Mouse (Mus musculus) forebrain, embryonic 14.5 days (tissue): ENCODE measurements at regions not wholly inside any gene's neighbourhood (a gene's known extent, or its start where the extent isn't known, plus 50 kb on each side); places are given as distances from the start of the nearest gene placed in this dataset.

ENCODE experiments used
- ATAC-seq: fragments of 200-750 bp; cut with Nextera tagmentation; 2 replicates; pipeline ENCODE4 v1.8.0; 2017; ENCODE audit warnings: mild to moderate bottlenecking, moderate library complexity
- DNase-seq: peaks from one replicate; pipeline ENCODE4 v3.0.0-alpha.2; 2015; ENCODE audit warnings: low spot score
- H3K27ac ChIP-seq: fragments of 300-500 bp; sonication (generic); 2 replicates; pipeline ENCODE4 v1.5.1; 2014; ENCODE audit warnings: low read depth, mild to moderate bottlenecking, control low read depth, low read length, moderate library complexity
- H3K27me3 ChIP-seq: fragments of 300-500 bp; sonication (generic); replicated peaks from 2 replicates; pipeline ENCODE4 v1.6.1; 2014; ENCODE audit warnings: low read length, control low read depth, mixed read lengths; ENCODE audit not compliant: control insufficient read depth, insufficient read depth
- H3K36me3 ChIP-seq: fragments of 300-500 bp; sonication (generic); 2 replicates; pipeline ENCODE4 v1.6.1; 2014; ENCODE audit warnings: low read length, control low read depth; ENCODE audit not compliant: control insufficient read depth, insufficient read depth
- H3K4me1 ChIP-seq: fragments of 300-500 bp; sonication (generic); 2 replicates; pipeline ENCODE4 v1.6.1; 2014; ENCODE audit warnings: antibody characterized with exemption, low read length, control low read depth; ENCODE audit not compliant: control insufficient read depth, insufficient read depth
- H3K4me2 ChIP-seq: fragments of 300-500 bp; sonication (generic); 2 replicates; pipeline ENCODE4 v1.6.1; 2014; ENCODE audit warnings: mild to moderate bottlenecking, control low read depth, low read length
- H3K4me3 ChIP-seq: fragments of 300-500 bp; sonication (generic); 2 replicates; pipeline ENCODE4 v1.5.1; 2014; ENCODE audit warnings: low read depth, low read length, control low read depth
- H3K9ac ChIP-seq: fragments of 300-500 bp; sonication (generic); 2 replicates; pipeline ENCODE4 v1.6.1; 2014; ENCODE audit warnings: mild to moderate bottlenecking, low read length, control low read depth, moderate library complexity
- H3K9me3 ChIP-seq: fragments of 300-500 bp; sonication (generic); replicated peaks from 2 replicates; pipeline ENCODE4 v1.6.1; 2016; ENCODE audit warnings: low read length, control low read depth, mixed read lengths; ENCODE audit not compliant: control insufficient read depth
- WGBS: fragments of 180-500 bp; shearing (Covaris S2); extraction: QIAGEN DNeasy Blood & Tissue Kit; methylation state at CpG from one replicate; pipeline ENCODE4 v1.1.7; 2014; 5-methylcytosine and 5-hydroxymethylcytosine counted together

- DNase-seq (peak; percentile 12), ATAC-seq (no peak)
- Histone ChIP-seq H3K4me3 (no peak overlapping the region), H3K4me1 (no peaks in the 10 kb centered on the region), H3K9ac (no peak overlapping the region), H3K4me2 (no peak overlapping the region), H3K36me3 (no peaks in the 10 kb centered on the region), H3K27me3 (no peaks in the 10 kb centered on the region), H3K9me3 (no peaks in the 10 kb centered on the region), H3K27ac (no peak overlapping the region)
- WGBS: 43% methylated on average over 1 of the region's 1 CpGs
Observed at GRCm38 (mm10) chr1:82010995-82011394, 221.9 kb upstream of the Gm9747 start.

DNA sequence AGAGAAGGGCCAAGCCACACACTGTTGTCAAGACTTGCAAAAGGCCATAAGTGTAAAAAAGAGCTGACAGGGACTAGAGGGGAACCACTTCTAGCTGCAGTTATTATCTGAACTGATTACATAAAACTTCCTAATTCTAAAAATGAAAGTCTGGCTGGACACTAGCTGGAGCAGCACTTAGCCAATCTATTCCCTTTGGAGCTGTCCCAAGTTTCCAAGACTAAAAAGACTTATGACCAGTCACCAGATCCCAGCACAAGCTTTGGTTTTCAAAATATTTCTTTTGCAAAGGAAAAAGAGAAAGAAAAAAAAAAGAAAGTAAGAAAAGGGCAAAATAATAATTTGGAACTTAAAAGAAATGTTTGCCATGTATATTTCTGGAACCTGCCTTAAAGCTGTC is 217.6 kb upstream of the Gm9747 start:
- H3K36me3 ChIP-seq: no peaks in the 10 kb centered on the region
- H3K4me2 ChIP-seq: no peak overlapping the region
- no peaks in the 10 kb centered on the region for H3K27me3 ChIP-seq
- no peaks in the 10 kb centered on the region for H3K4me1 ChIP-seq
- H3K4me3 ChIP-seq: no peak overlapping the region
- no peak overlapping the region for H3K27ac ChIP-seq
- H3K9me3 ChIP-seq: no peaks in the 10 kb centered on the region
- DNase-seq (no peak), ATAC-seq (no peak)
- H3K9ac ChIP-seq: no peak overlapping the region

DNA sequence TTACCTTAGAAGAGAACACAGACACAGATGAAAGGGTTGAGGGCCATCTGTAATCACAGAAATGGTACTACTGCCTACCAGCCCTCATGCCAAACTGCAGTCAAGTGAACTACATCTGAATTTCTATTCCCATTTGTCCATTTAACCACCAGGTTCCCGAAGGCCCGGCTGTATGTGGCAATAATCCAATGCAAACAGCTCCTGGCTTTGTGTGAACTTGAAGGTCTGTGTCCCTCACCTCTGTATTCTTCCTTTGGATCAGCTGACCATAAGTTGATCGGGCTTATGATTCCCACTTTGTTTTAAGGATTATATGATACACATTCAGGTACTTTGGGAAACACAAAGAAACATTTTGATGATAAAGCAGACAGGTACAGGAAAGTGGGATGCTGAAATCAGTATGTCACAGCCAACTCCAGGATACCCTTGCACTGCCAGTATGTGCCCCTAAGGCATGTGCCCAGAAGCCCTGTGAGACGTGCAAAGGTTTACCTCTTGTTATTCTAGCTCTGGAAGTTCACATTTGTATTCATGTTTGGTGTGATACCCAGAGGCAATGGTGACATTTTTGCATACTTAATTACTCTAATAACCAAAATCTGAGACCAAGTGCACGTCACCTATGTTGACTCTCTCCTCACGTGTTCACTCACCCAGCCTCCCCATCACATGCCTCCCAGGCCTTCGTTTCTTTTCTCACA is 214.1 kb upstream of the Gm9747 start:
- Histone ChIP-seq H3K36me3 (no peaks in the 10 kb centered on the region), H3K4me2 (no peak overlapping the region), H3K4me3 (no peak overlapping the region), H3K4me1 (no peaks in the 10 kb centered on the region), H3K27ac (no peak overlapping the region), H3K9me3 (no peaks in the 10 kb centered on the region), H3K9ac (no peak overlapping the region), H3K27me3 (no peaks in the 10 kb centered on the region)
- DNase-seq (peak; percentile 12), ATAC-seq (0 out of 2 replicates have a peak, but pooled peaks have one; percentile 42)
- WGBS: 67% methylated on average over 7 of the region's 7 CpGs

GRCm38 (mm10) chr1:82027761-82028160 is 205.2 kb upstream of the Gm9747 start:
- no peak for ATAC-seq

DNA sequence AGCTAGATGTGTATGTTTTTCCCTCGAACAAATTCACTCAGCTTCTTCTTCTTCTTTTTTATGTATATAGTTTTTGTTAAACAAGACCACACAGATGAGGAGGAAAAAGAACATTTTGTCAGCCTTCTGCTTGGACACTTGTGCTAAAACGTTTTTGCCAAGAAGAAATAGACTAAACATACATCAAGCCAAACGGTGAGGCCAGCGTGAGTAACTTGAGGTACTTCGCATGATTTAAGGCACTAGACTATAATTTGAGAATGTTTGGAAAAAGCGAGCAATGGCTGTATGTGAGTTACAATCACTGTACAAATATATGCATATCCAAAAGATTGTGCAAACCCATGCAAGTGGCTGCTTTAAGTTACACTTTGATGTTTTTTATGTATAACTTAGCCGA is 201.8 kb upstream of the Gm9747 start:
- Histone ChIP-seq H3K27ac (no peak overlapping the region), H3K4me1 (no peaks in the 10 kb centered on the region), H3K9ac (no peak overlapping the region), H3K36me3 (no peaks in the 10 kb centered on the region), H3K9me3 (no peaks in the 10 kb centered on the region), H3K27me3 (no peaks in the 10 kb centered on the region), H3K4me2 (no peak overlapping the region), H3K4me3 (no peak overlapping the region)
- DNase-seq: no peak
- 83% methylated on average over 7 of the region's 7 CpGs for WGBS
- no peak for ATAC-seq

More at GRCm38 (mm10) chr1:82027761-82028160, 205.2 kb upstream of the Gm9747 start:
- Histone ChIP-seq H3K9me3 (no peaks in the 10 kb centered on the region), H3K9ac (no peak overlapping the region), H3K27me3 (no peaks in the 10 kb centered on the region), H3K4me2 (no peak overlapping the region), H3K36me3 (no peaks in the 10 kb centered on the region), H3K27ac (no peak overlapping the region), H3K4me1 (no peaks in the 10 kb centered on the region), H3K4me3 (no peak overlapping the region)
- no peak for DNase-seq

GRCm38 (mm10) chr1:82032410-82032809 is 200.5 kb upstream of the Gm9747 start:
- no peaks in the 10 kb centered on the region for H3K9me3 ChIP-seq
- H3K27ac ChIP-seq: no peak overlapping the region
- H3K9ac ChIP-seq: no peak overlapping the region
- no peak for ATAC-seq
- H3K4me1 ChIP-seq: no peaks in the 10 kb centered on the region
- no peaks in the 10 kb centered on the region for H3K27me3 ChIP-seq
- 89% methylated on average over 1 of the region's 1 CpGs for WGBS
- no peak overlapping the region for H3K4me3 ChIP-seq
- no peak overlapping the region for H3K4me2 ChIP-seq
- no peaks in the 10 kb centered on the region for H3K36me3 ChIP-seq
- DNase-seq: no peak

DNA sequence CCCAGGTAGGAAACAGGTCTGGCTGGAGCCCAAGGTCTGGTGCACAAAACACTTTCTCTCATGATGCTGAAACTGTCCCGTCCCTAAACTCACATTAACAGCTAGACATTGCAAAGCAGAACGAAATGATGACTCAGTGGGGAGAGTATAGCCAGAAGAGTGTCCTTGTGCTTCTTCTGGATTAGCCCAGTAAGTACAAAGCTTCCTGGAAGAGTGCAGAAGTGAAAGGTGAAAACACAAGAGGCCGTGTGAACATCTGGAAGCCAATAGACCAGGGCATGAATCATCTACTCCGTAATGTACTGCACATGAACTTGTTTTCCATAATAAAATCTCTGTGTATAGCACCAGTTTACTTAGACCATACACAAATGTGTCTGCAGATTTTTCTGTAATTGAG is 194.7 kb upstream of the Gm9747 start:
- Histone ChIP-seq H3K9me3 (no peaks in the 10 kb centered on the region), H3K4me3 (no peak overlapping the region), H3K27ac (no peak overlapping the region), H3K4me2 (no peak overlapping the region), H3K36me3 (no peaks in the 10 kb centered on the region), H3K9ac (no peak overlapping the region), H3K27me3 (no peaks in the 10 kb centered on the region), H3K4me1 (0 out of 2 replicates have a peak, but pooled peaks cover 2% of the 10 kb centered on the region)
- WGBS: 90% methylated on average over 4 of the region's 4 CpGs
- no peak for DNase-seq
- no peak for ATAC-seq

GRCm38 (mm10) chr1:82038698-82039097 is 194.2 kb upstream of the Gm9747 start:
- DNase-seq: no peak
- H3K9ac ChIP-seq: no peak overlapping the region
- H3K4me3 ChIP-seq: no peak overlapping the region
- no peak overlapping the region for H3K27ac ChIP-seq
- H3K4me2 ChIP-seq: no peak overlapping the region
- H3K27me3 ChIP-seq: no peaks in the 10 kb centered on the region
- 81% methylated on average over 1 of the region's 1 CpGs for WGBS
- ATAC-seq: no peak
- H3K4me1 ChIP-seq: 0 out of 2 replicates have a peak, but pooled peaks cover 2% of the 10 kb centered on the region
- H3K36me3 ChIP-seq: no peaks in the 10 kb centered on the region
- H3K9me3 ChIP-seq: no peaks in the 10 kb centered on the region

GRCm38 (mm10) chr1:82041286-82042050 is 191.4 kb upstream of the Gm9747 start:
- H3K4me2 ChIP-seq: no peak overlapping the region
- H3K4me3 ChIP-seq: no peak overlapping the region
- H3K9me3 ChIP-seq: no peaks in the 10 kb centered on the region
- no peaks in the 10 kb centered on the region for H3K27me3 ChIP-seq
- no peak overlapping the region for H3K9ac ChIP-seq
- no peak overlapping the region for H3K27ac ChIP-seq
- H3K36me3 ChIP-seq: no peaks in the 10 kb centered on the region
- ATAC-seq: no peak
- H3K4me1 ChIP-seq: 0 out of 2 replicates have a peak, but pooled peaks cover 2% of the 10 kb centered on the region
- WGBS: 72% methylated on average over 3 of the region's 3 CpGs
- no peak for DNase-seq
